Mouse (Mus musculus) common myeloid progenitor, adult 5-6 weeks (primary cell): ENCODE measurements around the gene Ahdc1. TPM values are rescaled to one million over a fixed set of nuclear protein-coding genes. Genes with fewer than 3 reads are reported as not detected.

ENCODE experiments used
- ATAC-seq: replicated peaks from 2 replicates; pipeline ENCODE4 v1.8.0; 2016; ENCODE audit warnings: low read depth, mild to moderate bottlenecking, moderate TSS enrichment, inconsistent platforms; ENCODE audit not compliant: poor library complexity, severe bottlenecking
- total RNA-seq: library from RNA; stranded (forward); fragments of 200-1000, 187-1606 nt; gene quantifications from 2 replicates; pipeline ENCODE4 v1.2.3, GENCODE M21; 2017

The Ahdc1 gene
- total RNA-seq, 1 experiment from 2014 or later = 2.6 TPM

DNA sequence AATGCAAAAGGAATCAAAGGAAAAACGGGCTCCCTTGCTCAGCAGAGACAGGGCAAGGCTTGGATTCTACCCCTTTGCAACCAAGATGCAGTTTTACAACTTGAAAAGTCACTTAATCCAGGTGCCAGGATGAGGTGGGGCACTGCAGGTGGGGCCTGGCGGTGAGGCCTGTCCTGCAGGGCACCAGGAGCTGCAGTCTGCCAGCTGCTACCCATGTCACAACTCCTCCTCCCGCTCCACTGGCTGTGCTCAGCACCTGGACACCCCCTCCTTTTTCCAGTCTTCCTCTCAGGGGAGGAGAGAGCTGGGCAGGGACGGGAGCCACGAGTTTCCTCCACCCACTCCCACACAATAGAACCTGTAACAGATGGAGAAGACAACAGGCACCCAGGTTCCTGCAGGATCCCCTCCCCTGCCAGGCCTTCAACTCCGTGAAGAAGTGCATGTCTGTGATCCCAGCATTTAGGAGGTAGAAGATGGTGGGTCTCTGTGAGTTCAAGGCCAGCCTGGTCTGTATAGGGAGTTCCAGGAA is 102.4 kb downstream of the Ahdc1 start:
- ATAC-seq = no peak

DNA sequence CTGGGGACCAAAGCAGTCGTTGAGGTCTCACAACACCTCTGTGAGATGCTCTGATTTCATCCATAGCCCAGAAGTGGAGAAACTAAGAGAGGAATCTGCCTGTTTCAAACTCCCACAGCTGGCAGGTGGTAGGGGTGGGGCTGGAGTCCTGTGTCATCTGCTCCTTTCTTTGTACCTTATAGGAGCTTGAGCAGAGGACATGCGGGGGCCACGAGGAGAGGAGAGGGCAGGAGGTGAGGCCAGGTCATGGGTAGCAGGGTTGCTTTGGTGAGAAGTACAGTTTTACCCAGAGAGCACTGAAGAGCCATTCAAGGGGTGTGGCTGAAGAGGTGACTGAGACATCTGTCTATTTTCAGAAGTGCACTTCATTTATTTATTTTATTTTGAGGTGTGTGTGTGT is 103.7 kb downstream of the Ahdc1 start:
- ATAC-seq = no peak

DNA sequence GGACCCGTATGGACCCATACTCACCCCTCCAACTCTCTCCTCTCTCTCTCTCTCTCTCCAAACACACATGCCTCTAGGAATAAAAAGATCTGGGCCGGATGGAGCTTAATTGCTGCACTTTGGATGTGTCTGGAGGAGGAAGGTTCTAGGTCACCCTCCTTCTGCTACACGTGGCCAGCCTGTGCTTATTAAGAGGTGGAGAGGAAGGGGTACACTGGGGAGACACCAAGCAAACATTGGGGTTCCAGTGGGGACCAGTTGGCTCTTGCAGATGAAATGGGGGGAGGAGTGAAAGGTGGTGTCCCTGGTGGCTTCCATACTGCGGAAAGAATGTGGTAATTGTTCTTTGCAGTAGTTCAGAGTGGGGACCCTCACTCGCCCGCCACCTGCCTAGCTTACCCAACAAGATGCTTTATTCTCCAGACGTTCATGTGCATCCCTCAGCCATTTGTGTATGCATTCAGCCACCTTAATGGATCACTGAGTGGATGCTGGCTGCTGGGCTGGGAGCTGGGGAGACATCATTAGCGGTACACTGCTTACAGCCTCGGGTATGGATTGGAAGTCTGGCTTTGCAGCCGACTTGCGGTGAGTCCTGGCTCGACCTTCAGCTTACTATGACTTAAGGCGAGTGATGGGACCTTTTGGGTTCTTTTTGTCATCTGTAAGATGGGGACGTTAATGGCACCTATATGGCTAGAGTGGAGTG is 104.8 kb downstream of the Ahdc1 start:
- no peak for ATAC-seq

DNA sequence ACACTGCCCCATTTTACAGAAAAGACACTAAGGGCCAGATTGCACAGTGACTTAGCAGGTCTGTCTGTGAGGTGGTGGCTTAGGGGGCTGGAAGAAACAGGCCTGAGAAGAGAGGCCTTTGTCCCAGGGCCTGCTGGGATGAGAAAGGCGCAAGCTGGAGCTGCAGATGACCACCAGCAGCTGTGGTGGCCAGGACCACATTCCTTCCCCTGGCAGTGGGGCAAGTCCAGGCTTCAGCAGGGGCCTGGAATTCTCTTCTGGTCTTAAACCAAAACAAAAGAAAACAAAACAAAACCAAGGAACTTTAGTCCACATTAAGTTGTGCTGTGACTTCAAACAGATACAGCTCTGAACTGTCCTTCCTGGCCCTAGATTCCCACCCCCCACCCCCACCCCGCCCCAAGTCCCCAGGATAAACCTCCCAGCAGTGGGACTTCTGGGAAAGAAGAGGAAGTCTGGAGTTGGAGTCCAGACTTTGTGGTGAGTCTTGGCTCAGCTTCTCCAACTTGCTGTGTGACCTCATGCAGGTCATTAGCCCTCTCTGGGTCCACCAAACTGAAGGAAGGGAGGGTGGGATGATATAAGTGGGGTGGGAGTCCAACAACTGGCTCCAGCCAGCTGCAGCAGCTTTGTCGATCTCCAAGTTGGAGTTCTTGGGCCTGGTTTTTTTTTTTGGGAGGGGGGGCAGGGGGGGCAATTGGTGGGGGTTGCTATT is 105.9 kb downstream of the Ahdc1 start:
- no peak for ATAC-seq

DNA sequence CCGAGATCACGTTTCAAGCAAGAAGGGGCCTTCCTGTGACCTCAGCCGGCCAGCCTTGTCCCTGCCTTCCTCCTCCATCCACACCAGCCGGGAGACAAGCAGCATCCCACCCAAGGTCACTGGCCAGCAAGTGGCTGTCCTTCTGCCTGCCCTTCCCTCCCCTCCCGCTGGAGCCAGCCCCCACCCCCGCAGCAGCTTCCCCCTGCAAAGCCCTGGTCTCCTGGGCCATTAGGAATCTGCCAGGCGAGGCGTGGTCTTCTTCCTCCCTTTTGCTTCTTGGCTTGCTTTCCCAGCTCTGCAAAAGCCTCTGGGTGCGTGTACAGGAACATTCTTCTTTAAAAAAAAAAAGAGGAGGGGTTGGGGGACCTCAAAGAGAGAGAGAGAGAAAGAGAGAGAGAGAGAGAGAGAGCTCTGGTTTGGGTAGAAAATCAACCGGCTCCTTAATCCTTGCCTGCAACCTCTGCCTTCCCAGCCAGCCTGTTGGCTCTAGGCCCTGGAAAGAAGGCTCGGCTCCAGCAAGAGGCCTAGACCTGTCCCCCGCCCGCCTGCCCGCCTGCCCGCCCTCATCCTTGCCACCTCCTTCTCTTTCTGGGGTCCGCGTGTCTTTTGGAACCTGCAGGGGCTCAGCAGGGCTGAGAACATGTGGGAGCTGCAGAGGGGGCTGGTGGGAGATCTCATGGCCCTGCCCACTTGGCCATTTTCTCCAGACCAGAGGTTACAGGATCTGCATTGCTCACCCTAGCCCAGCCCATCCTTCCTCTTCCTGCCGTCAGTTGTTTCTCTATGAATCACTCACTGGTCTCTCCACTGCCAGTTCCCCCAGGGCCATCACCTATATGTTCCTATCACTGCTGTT is 106.7 kb downstream of the Ahdc1 start:
- ATAC-seq = peak; percentile 92

DNA sequence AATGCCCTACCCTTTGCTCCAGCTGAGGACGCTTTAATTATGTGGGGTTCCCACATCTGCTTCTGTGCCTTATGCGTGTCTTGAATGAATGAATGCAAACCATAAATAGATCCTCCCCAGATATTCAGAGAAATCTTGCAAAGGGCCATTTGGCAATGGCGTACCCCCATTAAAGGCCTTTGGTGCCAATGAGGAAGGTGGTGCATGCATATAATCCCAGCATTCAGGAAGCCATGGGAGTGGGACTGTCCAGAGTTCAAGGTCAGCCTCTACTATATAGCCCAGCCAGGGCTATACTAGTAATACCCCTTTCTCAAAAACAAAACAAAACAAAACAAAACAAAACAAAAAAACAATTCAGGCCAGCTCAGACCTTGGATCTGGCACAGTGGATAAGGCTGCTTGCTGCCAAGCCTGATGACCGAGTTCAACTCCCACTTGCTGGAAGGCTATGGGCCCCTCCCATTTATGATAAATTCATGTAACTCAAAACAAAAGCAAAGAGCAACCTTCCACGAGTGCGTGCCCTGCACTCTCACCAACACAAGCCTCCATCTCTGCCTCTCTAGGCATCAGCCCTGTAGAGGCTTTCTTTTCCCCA is 107.8 kb downstream of the Ahdc1 start:
- ATAC-seq = no peak

DNA sequence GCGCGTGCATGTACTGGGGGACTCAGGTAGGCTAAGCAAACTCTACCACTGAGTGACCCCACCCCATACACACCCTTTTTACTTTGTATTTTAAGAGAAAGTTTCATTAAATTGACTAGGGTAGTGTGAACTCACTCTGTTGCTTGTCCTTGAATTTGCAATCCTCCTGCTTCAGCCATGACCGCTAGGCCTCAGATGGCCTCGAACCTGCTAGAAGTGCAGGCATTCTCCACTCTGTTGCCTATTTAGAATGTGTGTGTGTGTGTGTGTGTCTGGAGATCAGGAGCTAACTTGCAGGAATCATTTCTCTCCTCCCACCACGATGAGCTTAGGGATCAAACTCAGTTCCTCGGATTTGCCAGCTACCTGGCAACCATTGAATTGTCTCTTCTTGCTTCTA is 108.5 kb downstream of the Ahdc1 start:
- no peak for ATAC-seq

DNA sequence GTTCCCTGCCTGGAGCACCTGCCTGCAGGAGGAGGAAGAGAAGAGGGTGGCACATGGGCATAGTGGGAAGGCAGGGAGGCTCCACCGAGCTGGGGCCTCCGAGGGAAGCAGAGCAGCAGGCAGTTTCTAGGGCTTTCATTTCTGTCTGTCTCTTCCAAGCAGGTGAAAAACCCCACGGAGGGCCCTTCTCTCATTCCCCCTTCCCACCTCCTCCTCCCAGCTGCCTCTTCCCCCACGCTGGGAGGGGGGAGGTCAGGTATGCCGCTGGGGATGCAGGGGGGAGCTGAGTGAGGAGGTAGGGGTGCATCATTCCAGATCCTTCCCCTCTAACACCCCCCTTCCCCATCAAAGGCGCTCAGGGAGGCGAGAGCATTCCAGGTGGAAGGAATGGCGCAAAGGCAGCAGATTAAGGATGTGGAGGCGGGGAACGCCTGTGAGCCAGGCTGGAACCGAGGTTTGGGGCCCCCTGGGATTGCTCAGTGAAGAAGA is 109.8 kb downstream of the Ahdc1 start:
- no peak for ATAC-seq

DNA sequence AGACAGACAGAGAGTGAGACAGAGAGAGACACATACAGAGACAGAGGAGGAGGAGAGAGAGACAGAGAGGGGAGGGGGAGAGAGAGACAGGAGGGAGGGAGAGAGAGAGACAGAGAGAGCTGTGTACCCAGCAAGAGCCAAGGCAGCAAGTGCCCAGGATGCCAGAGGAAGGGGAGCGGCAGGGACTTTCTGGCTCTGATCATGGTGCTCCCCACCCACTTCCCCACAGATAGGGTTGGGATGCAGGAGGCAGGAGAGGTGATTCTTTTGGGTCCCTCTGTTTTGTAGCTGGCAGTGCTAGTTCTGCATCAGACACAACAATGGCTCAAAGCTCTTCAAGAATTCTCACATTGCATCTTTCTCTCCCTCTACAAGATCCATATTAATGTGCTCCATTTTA is 110.4 kb downstream of the Ahdc1 start:
- ATAC-seq = no peak

DNA sequence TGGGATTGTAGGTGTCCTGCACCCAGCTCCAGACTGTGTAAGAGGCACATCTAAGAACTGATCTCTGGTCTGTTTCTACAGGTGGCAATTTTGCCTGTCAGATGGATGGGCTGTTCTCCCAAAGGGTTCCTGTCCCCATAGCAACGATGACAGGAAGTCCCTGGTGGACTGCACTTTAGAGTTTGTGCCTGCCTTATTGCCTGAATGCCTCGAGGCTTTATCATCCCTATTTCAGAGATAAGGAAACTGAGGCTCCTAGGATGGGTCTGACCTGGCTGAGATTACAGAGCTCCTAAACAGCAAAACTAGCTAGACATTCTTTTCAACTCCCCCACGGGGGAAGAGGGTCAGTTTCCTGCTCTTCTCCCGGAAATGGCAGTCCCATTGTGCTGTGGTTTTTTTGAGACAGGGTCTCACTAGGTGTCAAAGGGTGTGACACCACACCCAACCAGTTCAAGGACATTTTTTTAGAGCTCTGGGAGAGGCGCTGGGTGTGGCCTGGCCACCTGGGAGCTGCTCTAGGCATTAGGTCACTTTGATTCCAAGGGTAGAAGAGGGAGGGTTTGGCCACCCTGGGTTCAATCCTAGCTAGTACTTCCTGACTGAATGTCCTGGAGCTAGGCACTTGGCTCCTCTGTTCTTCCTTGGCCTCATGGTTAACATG is 111.0 kb downstream of the Ahdc1 start:
- ATAC-seq = no peak

DNA sequence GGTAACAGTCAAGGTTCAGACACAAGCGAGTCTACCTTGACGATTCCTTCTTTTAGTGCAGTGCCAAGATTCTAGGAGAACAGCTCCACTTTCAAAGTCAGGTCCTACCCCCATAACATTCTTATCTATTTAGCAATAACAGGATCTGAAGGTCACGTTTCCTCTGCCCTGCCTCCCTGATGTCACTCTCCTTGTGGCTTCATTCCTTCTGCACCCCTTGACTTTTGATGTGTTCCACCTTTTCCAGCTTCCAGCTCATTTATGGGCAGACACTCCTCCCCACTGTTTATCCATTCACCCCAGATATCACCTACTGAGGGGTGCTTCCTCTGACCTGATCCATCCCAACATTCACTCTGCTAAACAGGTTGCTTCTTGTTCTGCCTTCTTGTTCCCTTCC is 116.0 kb downstream of the Ahdc1 start:
- no peak for ATAC-seq

Other genes starting within 250 kb of the Ahdc1 start
- gene Rpa2, start 242.9 kb upstream of the Ahdc1 start, total RNA-seq = 52.9 and 63.8 TPM in 2 replicates
- gene Themis2, start 214.9 kb upstream of the Ahdc1 start, total RNA-seq = 9.9 and 12.0 TPM in 2 replicates
- 61.5 and 77.1 TPM in 2 replicates for gene Ppp1r8, start 168.1 kb upstream of the Ahdc1 start, total RNA-seq
- gene Stx12, start 126.8 kb upstream of the Ahdc1 start, total RNA-seq = 35.6 and 40.6 TPM in 2 replicates
- gene Fam76a, start 88.7 kb upstream of the Ahdc1 start, total RNA-seq = 25.2 and 33.5 TPM in 2 replicates
- gene Fgr, start 37.2 kb upstream of the Ahdc1 start, total RNA-seq = 0.53 and 0.96 TPM in 2 replicates
- 45.6 and 61.3 TPM in 2 replicates for gene Wasf2, start 119.2 kb downstream of the Ahdc1 start, total RNA-seq
- gene Cd164l2, start 200.9 kb downstream of the Ahdc1 start, total RNA-seq = not detected in 2 replicates
- not detected in 2 replicates for gene Gpr3, start 201.3 kb downstream of the Ahdc1 start, total RNA-seq
- gene Map3k6, start 229.6 kb downstream of the Ahdc1 start, total RNA-seq = 4.9 and 7.2 TPM in 2 replicates